Mouse (Mus musculus) limb, embryonic 15.5 days (tissue): Measurements from ENCODE around the gene Ptgis. TPM values are rescaled to one million over a fixed set of nuclear protein-coding genes. Genes with fewer than 3 reads are reported as not detected.
A peak's percentile ranks its signal among the peaks of the same experiment; 100 is the strongest.

Source experiments
- ATAC-seq: fragments of 200-750 bp; cut with Nextera tagmentation; 2 replicates; pipeline ENCODE4 v1.8.0; 2017; ENCODE audit warnings: low read depth, moderate TSS enrichment; ENCODE audit not compliant: insufficient number of reproducible peaks, low FRiP score, low TSS enrichment
- H3K27ac ChIP-seq: fragments of 300-500 bp; sonication (generic); 2 replicates; pipeline ENCODE4 v1.5.1; 2015; ENCODE audit warnings: moderate library complexity, mild to moderate bottlenecking, inconsistent platforms
- H3K27me3 ChIP-seq: fragments of 300-500 bp; sonication (generic); 2 replicates; pipeline ENCODE4 v1.6.1; 2015; ENCODE audit warnings: inconsistent platforms
- H3K36me3 ChIP-seq: fragments of 300-500 bp; sonication (generic); 2 replicates; pipeline ENCODE4 v1.6.1; 2015; ENCODE audit warnings: inconsistent platforms
- H3K4me1 ChIP-seq: fragments of 300-500 bp; sonication (generic); 2 replicates; pipeline ENCODE4 v1.6.1; 2015; ENCODE audit warnings: inconsistent platforms
- H3K4me2 ChIP-seq: fragments of 300-500 bp; sonication (generic); 2 replicates; pipeline ENCODE4 v1.6.1; 2015; ENCODE audit warnings: mild to moderate bottlenecking, inconsistent platforms
- H3K4me3 ChIP-seq: fragments of 300-500 bp; sonication (generic); 2 replicates; pipeline ENCODE4 v1.5.1; 2015; ENCODE audit warnings: mild to moderate bottlenecking, inconsistent platforms
- H3K9ac ChIP-seq: fragments of 300-500 bp; sonication (generic); 2 replicates; pipeline ENCODE4 v1.6.1; 2015; ENCODE audit warnings: inconsistent platforms
- H3K9me3 ChIP-seq: fragments of 300-500 bp; sonication (generic); 2 replicates; pipeline ENCODE4 v1.6.1; 2016; ENCODE audit warnings: inconsistent platforms
- WGBS: fragments of 180-500 bp; shearing (Covaris S2); methylation state at CpG from one replicate; pipeline ENCODE4 v1.1.7; 2015; 5-methylcytosine and 5-hydroxymethylcytosine counted together
- polyA plus RNA-seq: library from polyadenylated mRNA; unstranded; fragments of >200 nt; fragmentation: Nextera tagmentation; extraction: Ambion mirVana; gene quantifications from 2 replicates; pipeline ENCODE4 v1.2.1, GENCODE M21; 2015

Ptgis gene
- polyA plus RNA-seq, 1 experiment from 2014 or later, result 35.7 TPM

- no peak overlapping the region for H3K4me3 ChIP-seq
- no peak overlapping the region for H3K9ac ChIP-seq
- no peaks in the 10 kb centered on the region for H3K36me3 ChIP-seq
- no peaks in the 10 kb centered on the region for H3K9me3 ChIP-seq
- peaks cover 21% of the 10 kb centered on the region for H3K4me1 ChIP-seq
- H3K4me2 ChIP-seq, result no peak overlapping the region
- no peak for ATAC-seq
- H3K27ac ChIP-seq, result no peak overlapping the region
- WGBS, result 79% methylated on average over 2 of the region's 2 CpGs
- peaks cover 50% of the 10 kb centered on the region for H3K27me3 ChIP-seq
Observed at GRCm38 (mm10) chr2:167185432-167185831, 55.0 kb downstream of the Ptgis start.

DNA sequence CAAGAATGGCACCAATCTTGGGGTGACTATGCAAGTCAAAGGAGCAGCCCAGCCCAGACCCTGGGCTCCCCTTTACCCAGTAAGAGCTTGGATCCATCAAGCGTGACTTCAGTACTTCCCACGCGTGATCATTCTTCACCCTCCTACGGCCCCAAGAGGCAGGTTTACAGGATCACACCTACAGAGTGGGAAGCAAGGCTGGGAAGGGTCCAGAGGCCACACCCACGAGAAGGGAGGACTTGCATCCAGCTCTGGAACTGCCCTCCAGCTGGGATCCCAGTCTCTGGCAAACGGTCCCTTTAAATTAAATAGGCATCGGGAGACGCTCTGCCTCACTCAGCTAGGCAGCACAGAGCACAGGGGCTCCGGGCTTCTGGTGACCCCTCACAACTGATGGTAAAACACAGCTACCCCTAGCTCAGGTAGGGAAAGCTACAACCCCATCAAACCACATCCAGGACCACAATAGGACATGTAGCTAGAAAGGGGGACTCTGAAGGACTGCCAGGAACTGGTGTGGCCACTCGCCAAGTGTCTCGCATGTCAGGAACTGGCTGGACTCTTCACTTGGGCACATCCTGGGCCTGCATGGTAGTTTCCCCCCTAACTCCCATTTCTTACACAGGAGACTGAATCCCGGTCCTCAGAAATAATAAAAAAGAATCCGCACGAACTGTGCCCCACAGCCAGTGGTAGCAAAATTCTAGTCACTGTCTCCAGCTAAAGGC lies 58.6 kb downstream of the Ptgis start:
- Histone ChIP-seq H3K36me3 (no peaks in the 10 kb centered on the region), H3K4me1 (no peaks in the 10 kb centered on the region), H3K9ac (no peak overlapping the region), H3K9me3 (no peaks in the 10 kb centered on the region), H3K4me2 (no peak overlapping the region), H3K27me3 (peaks cover 15% of the 10 kb centered on the region), H3K4me3 (no peak overlapping the region), H3K27ac (no peak overlapping the region)
- WGBS, result 73% methylated on average over 14 of the region's 14 CpGs
- no peak for ATAC-seq

- Histone ChIP-seq H3K27ac (no peak overlapping the region), H3K4me1 (no peaks in the 10 kb centered on the region), H3K4me3 (no peak overlapping the region), H3K9me3 (no peaks in the 10 kb centered on the region), H3K27me3 (peaks cover 9% of the 10 kb centered on the region), H3K4me2 (no peak overlapping the region), H3K9ac (no peak overlapping the region), H3K36me3 (no peaks in the 10 kb centered on the region)
- ATAC-seq, result no peak
- 71% methylated on average over 8 of the region's 8 CpGs for WGBS
Observed at GRCm38 (mm10) chr2:167181096-167181495, 59.3 kb downstream of the Ptgis start.

DNA sequence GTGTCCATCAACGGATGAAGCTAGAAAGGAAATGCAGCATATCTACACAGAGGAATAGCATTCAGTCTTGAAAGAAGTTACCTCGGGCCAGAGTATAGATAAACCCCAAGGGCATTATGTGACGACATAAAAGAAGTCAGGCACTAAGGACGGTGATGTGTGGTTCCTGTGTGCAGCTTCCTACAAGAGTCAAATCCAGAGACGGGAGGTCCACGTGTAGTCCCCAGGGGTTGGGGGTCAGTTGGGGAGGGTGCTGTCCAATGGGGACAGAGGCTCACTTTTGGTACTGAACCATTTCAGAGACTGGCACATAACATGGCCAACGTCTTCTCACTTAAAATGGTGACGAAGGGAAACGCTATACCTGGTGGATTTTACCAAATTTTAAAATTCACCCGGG lies 61.1 kb downstream of the Ptgis start:
- no peak for ATAC-seq
- no peak overlapping the region for H3K27ac ChIP-seq
- no peaks in the 10 kb centered on the region for H3K36me3 ChIP-seq
- H3K9ac ChIP-seq, result no peak overlapping the region
- WGBS, result 81% methylated on average over 10 of the region's 10 CpGs
- H3K4me3 ChIP-seq, result no peak overlapping the region
- no peaks in the 10 kb centered on the region for H3K9me3 ChIP-seq
- H3K4me2 ChIP-seq, result no peak overlapping the region
- no peaks in the 10 kb centered on the region for H3K27me3 ChIP-seq
- no peaks in the 10 kb centered on the region for H3K4me1 ChIP-seq

DNA sequence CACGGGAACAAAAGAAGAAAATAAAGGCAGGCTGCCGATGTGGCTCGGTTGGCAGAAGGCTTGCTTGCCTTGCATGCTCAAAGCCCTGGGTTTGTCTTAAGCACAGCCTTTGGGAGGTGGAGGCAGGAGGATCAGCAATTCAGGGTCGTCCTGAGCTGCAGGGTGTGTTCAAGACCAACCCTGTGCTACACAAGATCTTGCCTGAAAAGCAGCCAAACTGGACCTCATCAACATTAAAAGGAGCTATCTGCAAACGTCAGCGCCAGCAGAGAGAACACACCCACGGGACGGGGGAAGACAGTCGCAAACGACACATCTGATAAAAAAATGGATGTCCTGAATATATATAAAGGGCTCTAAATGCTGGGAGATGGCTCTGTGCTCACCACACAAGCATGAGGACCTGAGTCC lies 63.2 kb downstream of the Ptgis start:
- H3K9me3 ChIP-seq, result no peaks in the 10 kb centered on the region
- H3K27ac ChIP-seq, result no peak overlapping the region
- H3K9ac ChIP-seq, result no peak overlapping the region
- H3K36me3 ChIP-seq, result no peaks in the 10 kb centered on the region
- H3K27me3 ChIP-seq, result no peaks in the 10 kb centered on the region
- H3K4me3 ChIP-seq, result no peak overlapping the region
- WGBS, result 62% methylated on average over 10 of the region's 10 CpGs
- no peak overlapping the region for H3K4me2 ChIP-seq
- H3K4me1 ChIP-seq, result no peaks in the 10 kb centered on the region
- ATAC-seq, result no peak

DNA sequence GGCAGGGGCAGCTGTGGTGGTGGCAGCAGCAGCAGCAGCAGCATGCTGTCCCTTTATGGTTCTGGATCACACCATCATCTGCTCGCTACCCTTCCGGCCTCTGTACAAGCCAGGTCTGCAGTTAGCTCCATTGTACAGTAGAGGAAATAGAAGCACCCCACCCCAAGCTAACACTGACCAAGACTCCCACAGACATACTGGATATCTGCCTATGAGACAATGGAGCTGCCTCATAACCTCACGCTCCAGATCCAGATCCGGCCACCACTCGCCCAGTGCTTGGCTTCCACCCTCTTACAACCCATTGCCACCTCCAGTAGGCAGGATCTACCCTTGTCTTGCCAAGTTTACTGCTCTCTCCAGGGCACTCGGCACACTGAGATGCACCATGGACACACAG lies 65.1 kb downstream of the Ptgis start:
- Histone ChIP-seq H3K27me3 (no peaks in the 10 kb centered on the region), H3K27ac (no peak overlapping the region), H3K4me2 (no peak overlapping the region), H3K4me1 (no peaks in the 10 kb centered on the region), H3K4me3 (no peak overlapping the region), H3K9ac (no peak overlapping the region), H3K9me3 (no peaks in the 10 kb centered on the region), H3K36me3 (no peaks in the 10 kb centered on the region)
- 89% methylated on average over 6 of the region's 6 CpGs for WGBS
- ATAC-seq, result no peak

DNA sequence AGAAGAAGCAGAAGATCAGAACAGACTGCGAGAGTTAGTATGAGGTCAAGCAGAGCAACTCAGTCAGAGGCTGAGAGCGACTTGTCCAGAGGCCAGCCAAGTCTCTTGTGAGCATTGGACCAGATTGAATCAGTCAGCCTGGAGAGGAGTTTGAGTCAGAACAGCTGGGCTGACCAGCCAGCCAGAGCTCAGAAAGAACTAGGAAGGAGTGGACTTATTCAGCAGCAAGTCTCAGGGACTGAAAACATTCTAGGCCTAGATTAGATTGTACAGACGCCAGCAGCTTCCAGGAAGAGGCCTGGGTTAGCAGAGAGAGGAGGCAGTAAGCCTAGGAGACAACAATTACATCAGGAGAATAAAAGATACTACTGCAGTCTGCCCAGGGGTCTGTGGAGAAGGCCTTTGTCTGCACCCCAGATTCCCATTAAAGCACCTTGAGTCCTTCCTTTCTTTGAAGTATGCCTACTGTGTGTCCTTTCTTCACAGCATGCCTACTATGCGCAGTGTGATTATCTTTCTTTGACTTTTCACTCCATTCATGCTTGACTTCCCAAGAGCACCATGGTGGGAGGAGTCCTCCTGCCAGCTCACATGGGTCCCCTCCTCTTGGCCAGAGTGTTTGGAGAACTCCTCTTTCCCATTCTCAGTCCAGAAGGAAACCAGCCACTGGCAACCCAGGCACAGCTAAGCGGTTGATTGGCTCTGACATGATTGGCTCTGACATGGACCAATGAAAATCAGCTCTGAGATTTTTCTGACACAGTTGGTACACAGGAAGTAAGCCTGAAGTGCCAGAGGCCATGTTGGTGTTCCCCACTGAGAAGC lies 67.1 kb downstream of the Ptgis start:
- no peak for ATAC-seq
- no peaks in the 10 kb centered on the region for H3K9me3 ChIP-seq
- H3K9ac ChIP-seq, result no peak overlapping the region
- no peak overlapping the region for H3K4me3 ChIP-seq
- H3K27ac ChIP-seq, result no peak overlapping the region
- peaks cover 8% of the 10 kb centered on the region for H3K4me1 ChIP-seq
- 0 out of 2 replicates have a peak, but pooled peaks cover 3% of the 10 kb centered on the region for H3K27me3 ChIP-seq
- no peaks in the 10 kb centered on the region for H3K36me3 ChIP-seq
- WGBS, result 77% methylated on average over 5 of the region's 5 CpGs
- no peak overlapping the region for H3K4me2 ChIP-seq

- no peaks in the 10 kb centered on the region for H3K9me3 ChIP-seq
- H3K4me2 ChIP-seq, result no peak overlapping the region
- no peaks in the 10 kb centered on the region for H3K36me3 ChIP-seq
- 42% methylated on average over 11 of the region's 11 CpGs for WGBS
- no peak overlapping the region for H3K27ac ChIP-seq
- peaks cover 28% of the 10 kb centered on the region for H3K4me1 ChIP-seq
- peak; percentile 59; the same call in 1 of the 2 replicates for ATAC-seq
- H3K4me3 ChIP-seq, result no peak overlapping the region
- 0 out of 2 replicates have a peak, but pooled peaks cover 3% of the 10 kb centered on the region for H3K27me3 ChIP-seq
- no peak overlapping the region for H3K9ac ChIP-seq
Observed at GRCm38 (mm10) chr2:167167515-167168212, 72.7 kb downstream of the Ptgis start.

DNA sequence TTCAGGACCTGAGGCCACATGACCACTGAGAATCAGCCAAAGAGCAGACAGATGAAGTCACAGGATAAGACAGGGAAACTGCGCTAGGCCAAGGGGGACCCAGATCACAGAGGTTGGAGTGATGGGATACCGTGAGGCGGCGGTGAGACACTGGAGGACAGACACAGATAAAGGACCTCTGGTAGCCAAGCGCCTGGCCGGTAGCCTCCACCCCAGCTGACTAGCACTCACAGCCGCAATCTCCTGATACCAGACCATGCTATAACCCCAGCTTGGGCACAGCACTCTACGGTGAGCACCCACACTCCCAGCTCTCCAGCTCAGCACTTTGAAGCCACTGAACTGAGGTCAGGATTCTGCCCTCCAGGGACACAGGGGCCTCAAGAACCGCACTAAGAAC lies 76.8 kb downstream of the Ptgis start:
- H3K4me2 ChIP-seq, result no peak overlapping the region
- no peaks in the 10 kb centered on the region for H3K36me3 ChIP-seq
- H3K4me1 ChIP-seq, result peaks cover 28% of the 10 kb centered on the region
- H3K9me3 ChIP-seq, result no peaks in the 10 kb centered on the region
- H3K9ac ChIP-seq, result no peak overlapping the region
- no peak overlapping the region for H3K27ac ChIP-seq
- no peaks in the 10 kb centered on the region for H3K27me3 ChIP-seq
- ATAC-seq, result no peak
- 85% methylated on average over 9 of the region's 9 CpGs for WGBS
- no peak overlapping the region for H3K4me3 ChIP-seq

DNA sequence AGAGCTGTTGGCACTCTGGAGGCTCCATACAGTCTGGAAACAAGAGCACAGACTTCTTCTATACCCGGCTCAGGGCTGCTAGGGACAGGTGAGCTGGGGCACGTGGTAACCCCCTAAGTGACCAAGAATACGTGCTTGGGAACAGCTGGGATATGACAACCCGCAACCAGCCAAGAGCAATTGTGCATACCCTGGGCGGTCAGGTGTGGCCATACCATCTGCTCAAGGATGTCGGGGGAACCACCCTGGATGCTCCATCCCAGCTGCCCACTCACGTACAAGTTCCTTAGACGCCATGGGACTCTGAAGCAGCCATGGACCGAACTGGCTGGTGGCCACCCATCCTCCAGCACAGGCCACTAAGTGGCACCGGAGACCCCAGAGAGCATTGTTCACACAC lies 77.3 kb downstream of the Ptgis start:
- H3K4me3 ChIP-seq, result no peak overlapping the region
- no peaks in the 10 kb centered on the region for H3K9me3 ChIP-seq
- no peaks in the 10 kb centered on the region for H3K36me3 ChIP-seq
- 77% methylated on average over 10 of the region's 10 CpGs for WGBS
- no peak overlapping the region for H3K4me2 ChIP-seq
- peak overlapping the region; percentile 67 for H3K27ac ChIP-seq
- no peaks in the 10 kb centered on the region for H3K27me3 ChIP-seq
- no peak for ATAC-seq
- peaks cover 24% of the 10 kb centered on the region for H3K4me1 ChIP-seq
- no peak overlapping the region for H3K9ac ChIP-seq

GRCm38 (mm10) chr2:167162516-167163021 lies 77.8 kb downstream of the Ptgis start:
- Histone ChIP-seq H3K27ac (peak overlapping the region; percentile 67), H3K27me3 (no peaks in the 10 kb centered on the region), H3K9ac (no peak overlapping the region), H3K9me3 (no peaks in the 10 kb centered on the region), H3K4me3 (no peak overlapping the region), H3K4me1 (peaks cover 18% of the 10 kb centered on the region), H3K4me2 (no peak overlapping the region), H3K36me3 (no peaks in the 10 kb centered on the region)
- WGBS, result 31% methylated on average over 10 of the region's 10 CpGs
- ATAC-seq, result peak; percentile 41; the same call in 1 of the 2 replicates
